Mouse (Mus musculus): ENCODE data around the gene Clip4. TPM values are rescaled to one million over a fixed set of nuclear protein-coding genes. Genes with fewer than 3 reads are reported as not detected.

Clip4 gene
- polyA plus RNA-seq, 1 experiment from 2014 or later = 8.5 TPM

DNA sequence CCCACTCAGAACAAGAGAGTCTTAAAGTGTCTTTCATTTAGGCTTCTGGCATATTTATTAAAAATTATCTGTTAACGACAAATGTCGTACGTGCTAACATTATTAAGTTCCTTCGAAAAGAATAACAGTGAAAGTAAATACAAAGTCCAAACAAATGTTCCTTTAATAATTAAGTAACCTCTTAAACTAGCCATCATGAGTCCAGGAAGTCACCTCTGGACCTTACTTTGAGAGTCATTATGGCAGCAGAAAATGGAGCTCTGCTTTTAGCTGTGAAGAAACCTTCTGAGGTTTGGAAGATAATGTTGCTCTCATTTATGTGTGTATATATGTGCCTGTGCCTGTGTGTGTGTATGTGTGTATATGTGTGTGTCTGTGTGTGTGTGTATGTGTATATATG is 35.6 kb downstream of the Clip4 start:
- no peak overlapping the region for H3K27ac ChIP-seq (ENCODE audit: low read length)
- H3K4me3 ChIP-seq (replicated peaks; ENCODE audit: low read length) = no peak overlapping the region
- H3K27me3 ChIP-seq (ENCODE audit: control insufficient read depth, insufficient read depth, low read length) = no peaks in the 10 kb centered on the region
- H3K36me3 ChIP-seq (ENCODE audit: control insufficient read depth, insufficient read depth, low read length) = no peaks in the 10 kb centered on the region; the same call in 1 of the 2 replicates
- WGBS = 69% methylated on average over 4 of the region's 4 CpGs
- no peaks in the 10 kb centered on the region for H3K4me1 ChIP-seq (ENCODE audit: control insufficient read depth, insufficient read depth, low read length)
- H3K9ac ChIP-seq (ENCODE audit: low read length) = no peak overlapping the region
- H3K9me3 ChIP-seq (replicated peaks; ENCODE audit: control insufficient read depth, low read length) = no peaks in the 10 kb centered on the region
- ATAC-seq (ENCODE audit: insufficient read depth, low FRiP score) = no peak
- H3K4me2 ChIP-seq (ENCODE audit: low read depth, low read length) = no peak overlapping the region

DNA sequence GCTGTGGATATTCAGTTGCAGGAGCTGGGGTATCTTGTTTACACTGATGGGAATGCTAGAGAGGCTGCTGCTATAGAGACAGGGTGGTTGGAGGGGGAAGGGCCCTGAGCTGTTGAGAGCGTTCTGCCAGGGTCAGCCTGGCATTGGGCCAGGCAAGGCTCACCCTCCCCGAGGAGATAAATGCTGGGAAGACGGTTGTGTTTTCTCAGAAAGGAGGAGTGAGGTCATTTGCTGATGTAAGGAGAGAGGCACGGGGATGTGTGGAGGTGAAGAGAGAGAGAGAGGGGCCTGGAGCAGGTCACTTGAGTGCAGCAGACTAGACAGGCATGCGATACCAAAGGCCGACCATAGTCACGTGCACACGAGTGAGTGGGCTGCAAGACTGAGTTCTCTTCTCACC is 42.8 kb downstream of the Clip4 start:
- Histone ChIP-seq H3K27ac (ENCODE audit: low read length) (no peak overlapping the region), H3K9me3 (replicated peaks; ENCODE audit: control insufficient read depth, low read length) (no peaks in the 10 kb centered on the region), H3K27me3 (ENCODE audit: control insufficient read depth, insufficient read depth, low read length) (no peaks in the 10 kb centered on the region), H3K9ac (ENCODE audit: low read length) (no peak overlapping the region), H3K36me3 (ENCODE audit: control insufficient read depth, insufficient read depth, low read length) (no peaks in the 10 kb centered on the region; the same call in 1 of the 2 replicates), H3K4me3 (replicated peaks; ENCODE audit: low read length) (no peak overlapping the region), H3K4me1 (ENCODE audit: control insufficient read depth, insufficient read depth, low read length) (no peaks in the 10 kb centered on the region), H3K4me2 (ENCODE audit: low read depth, low read length) (no peak overlapping the region)
- 35% methylated on average over 8 of the region's 8 CpGs for WGBS
- peak; percentile 72 for ATAC-seq (ENCODE audit: insufficient read depth, low FRiP score)

DNA sequence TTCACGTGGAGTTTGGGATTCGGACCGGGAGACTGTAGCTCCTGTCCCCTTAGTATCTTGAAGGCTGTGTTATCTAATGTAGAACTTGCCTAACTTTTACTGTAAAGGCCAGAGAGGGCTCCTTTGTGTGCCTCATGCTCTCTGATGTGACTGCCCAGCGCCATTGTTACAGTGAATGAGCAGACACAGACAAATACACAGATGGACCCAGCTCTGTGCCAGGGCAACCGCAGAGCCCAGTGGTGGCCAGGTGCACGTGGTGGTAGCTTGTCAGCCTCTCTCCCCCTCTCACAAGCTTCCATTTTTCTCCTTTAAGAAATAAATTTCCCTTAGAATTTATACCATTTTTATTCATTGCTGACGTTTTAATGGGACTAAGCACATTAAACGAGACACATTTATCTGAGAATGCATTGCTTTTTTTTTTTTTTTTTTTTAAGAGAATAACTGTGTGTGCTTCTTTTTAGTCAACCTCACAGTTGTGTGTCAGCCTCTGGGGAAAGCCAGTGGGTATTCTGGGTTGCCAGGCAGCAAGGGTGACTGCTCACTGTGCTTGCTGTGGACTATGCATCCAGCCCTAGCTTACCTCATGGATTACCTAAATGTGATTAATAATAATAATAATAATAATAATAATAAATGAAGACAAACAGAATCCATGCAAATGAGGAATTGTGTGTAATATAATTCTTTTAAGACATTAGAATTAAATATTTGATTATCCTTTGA is 48.0 kb downstream of the Clip4 start:
- Histone ChIP-seq H3K9me3 (replicated peaks; ENCODE audit: control insufficient read depth, low read length) (no peaks in the 10 kb centered on the region), H3K27ac (ENCODE audit: low read length) (no peak overlapping the region), H3K4me1 (ENCODE audit: control insufficient read depth, insufficient read depth, low read length) (no peaks in the 10 kb centered on the region), H3K4me2 (ENCODE audit: low read depth, low read length) (no peak overlapping the region), H3K36me3 (ENCODE audit: control insufficient read depth, insufficient read depth, low read length) (no peaks in the 10 kb centered on the region), H3K9ac (ENCODE audit: low read length) (no peak overlapping the region), H3K4me3 (replicated peaks; ENCODE audit: low read length) (no peak overlapping the region), H3K27me3 (ENCODE audit: control insufficient read depth, insufficient read depth, low read length) (no peaks in the 10 kb centered on the region)
- ATAC-seq (ENCODE audit: insufficient read depth, low FRiP score) = no peak
- 86% methylated on average over 8 of the region's 8 CpGs for WGBS

DNA sequence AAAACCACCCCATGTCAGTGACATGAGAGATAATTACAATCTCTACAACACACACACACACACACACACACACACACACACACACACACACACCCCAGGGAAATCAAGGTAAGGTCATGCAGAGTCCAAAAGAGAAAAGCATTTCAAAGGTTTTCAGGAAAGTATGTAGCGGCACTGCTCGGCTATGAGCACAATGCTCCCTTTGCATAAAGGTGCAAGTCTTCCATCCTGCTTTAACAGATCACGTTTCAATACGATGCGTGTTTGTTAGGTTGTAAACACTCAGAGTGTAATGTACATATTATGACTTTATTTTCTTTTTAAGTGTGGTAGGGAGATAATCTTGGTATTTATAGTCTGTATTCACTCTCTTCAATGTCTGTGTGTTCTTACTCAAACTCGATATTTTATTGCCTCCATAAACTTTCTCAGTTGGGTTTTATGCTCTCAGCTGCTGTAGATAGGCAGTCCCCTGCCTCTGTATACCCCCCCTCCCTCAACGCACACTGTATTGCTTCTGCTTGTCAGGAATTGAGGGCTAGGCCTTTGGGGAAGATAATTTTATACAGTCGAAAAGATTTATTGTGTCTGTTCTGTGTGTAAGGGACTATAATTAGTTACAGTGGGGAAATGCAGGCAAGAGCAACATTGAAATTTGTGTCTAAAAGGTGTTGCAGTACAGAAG is 55.5 kb downstream of the Clip4 start:
- Histone ChIP-seq H3K27me3 (ENCODE audit: control insufficient read depth, insufficient read depth, low read length) (no peaks in the 10 kb centered on the region), H3K4me1 (ENCODE audit: control insufficient read depth, insufficient read depth, low read length) (peaks cover 5% of the 10 kb centered on the region; the same call in 1 of the 2 replicates), H3K9me3 (replicated peaks; ENCODE audit: control insufficient read depth, low read length) (no peaks in the 10 kb centered on the region), H3K9ac (ENCODE audit: low read length) (no peak overlapping the region), H3K4me2 (ENCODE audit: low read depth, low read length) (no peak overlapping the region), H3K27ac (ENCODE audit: low read length) (no peak overlapping the region), H3K36me3 (ENCODE audit: control insufficient read depth, insufficient read depth, low read length) (no peaks in the 10 kb centered on the region), H3K4me3 (replicated peaks; ENCODE audit: low read length) (no peak overlapping the region)
- 70% methylated on average over 8 of the region's 8 CpGs for WGBS
- no peak for ATAC-seq (ENCODE audit: insufficient read depth, low FRiP score)

DNA sequence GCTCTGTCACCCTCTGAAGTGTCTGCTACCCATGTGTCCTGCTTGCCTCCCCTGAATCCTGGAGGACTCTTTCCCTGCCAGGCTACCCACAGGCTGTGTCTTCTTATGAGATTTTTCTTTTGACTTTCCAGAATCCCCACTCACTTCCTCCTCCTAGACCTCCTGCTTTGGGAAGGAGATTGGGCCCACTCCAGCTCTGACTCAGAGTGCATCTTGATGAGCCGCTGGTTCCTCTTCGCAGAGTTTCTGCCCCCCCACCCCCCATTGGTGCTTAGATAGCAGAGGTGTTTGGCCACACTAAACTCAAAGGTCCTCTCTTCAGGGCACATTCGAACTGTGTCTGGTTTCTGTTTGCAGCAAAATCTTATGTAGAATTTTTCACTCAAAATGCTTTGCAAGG is 58.3 kb downstream of the Clip4 start:
- no peak overlapping the region for H3K4me2 ChIP-seq (ENCODE audit: low read depth, low read length)
- WGBS = 49% methylated on average over 3 of the region's 3 CpGs
- H3K27me3 ChIP-seq (ENCODE audit: control insufficient read depth, insufficient read depth, low read length) = no peaks in the 10 kb centered on the region

DNA sequence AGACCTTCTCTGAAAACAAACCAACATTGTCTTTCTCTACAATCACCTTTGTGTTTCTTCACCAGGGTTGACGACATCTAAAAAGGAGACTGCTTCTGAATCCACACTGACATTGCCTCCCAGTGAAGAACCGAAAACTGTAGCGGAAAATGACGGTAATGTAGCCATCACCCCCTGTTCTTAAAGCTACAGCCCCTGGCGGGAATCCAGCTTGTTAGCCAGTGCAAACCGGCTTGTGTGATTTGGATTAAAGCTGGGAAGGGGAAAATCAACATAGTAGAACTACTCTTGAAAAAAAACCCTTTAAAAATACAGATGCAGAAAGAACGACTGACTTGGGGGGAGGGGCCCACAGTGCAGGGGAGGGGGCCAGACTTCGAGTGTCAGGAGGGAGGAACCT is 59.4 kb downstream of the Clip4 start:
- H3K4me1 ChIP-seq (ENCODE audit: control insufficient read depth, insufficient read depth, low read length) = peaks cover 8% of the 10 kb centered on the region; the same call in 1 of the 2 replicates
- WGBS = 45% methylated on average over 8 of the region's 8 CpGs
- H3K9ac ChIP-seq (ENCODE audit: low read length) = no peak overlapping the region
- no peaks in the 10 kb centered on the region for H3K9me3 ChIP-seq (replicated peaks; ENCODE audit: control insufficient read depth, low read length)
- no peak overlapping the region for H3K4me3 ChIP-seq (replicated peaks; ENCODE audit: low read length)
- H3K36me3 ChIP-seq (ENCODE audit: control insufficient read depth, insufficient read depth, low read length) = no peaks in the 10 kb centered on the region
- no peaks in the 10 kb centered on the region for H3K27me3 ChIP-seq (ENCODE audit: control insufficient read depth, insufficient read depth, low read length)
- H3K4me2 ChIP-seq (ENCODE audit: low read depth, low read length) = no peak overlapping the region
- no peak for ATAC-seq (ENCODE audit: insufficient read depth, low FRiP score)
- H3K27ac ChIP-seq (ENCODE audit: low read length) = no peak overlapping the region

More for the DNA sequence above, 58.3 kb downstream of the Clip4 start:
- ATAC-seq (ENCODE audit: insufficient read depth, low FRiP score) = no peak
- Histone ChIP-seq H3K36me3 (ENCODE audit: control insufficient read depth, insufficient read depth, low read length) (no peaks in the 10 kb centered on the region), H3K4me1 (ENCODE audit: control insufficient read depth, insufficient read depth, low read length) (peaks cover 8% of the 10 kb centered on the region; the same call in 1 of the 2 replicates), H3K4me3 (replicated peaks; ENCODE audit: low read length) (no peak overlapping the region), H3K9ac (ENCODE audit: low read length) (no peak overlapping the region), H3K27ac (ENCODE audit: low read length) (no peak overlapping the region), H3K9me3 (replicated peaks; ENCODE audit: control insufficient read depth, low read length) (no peaks in the 10 kb centered on the region)

DNA sequence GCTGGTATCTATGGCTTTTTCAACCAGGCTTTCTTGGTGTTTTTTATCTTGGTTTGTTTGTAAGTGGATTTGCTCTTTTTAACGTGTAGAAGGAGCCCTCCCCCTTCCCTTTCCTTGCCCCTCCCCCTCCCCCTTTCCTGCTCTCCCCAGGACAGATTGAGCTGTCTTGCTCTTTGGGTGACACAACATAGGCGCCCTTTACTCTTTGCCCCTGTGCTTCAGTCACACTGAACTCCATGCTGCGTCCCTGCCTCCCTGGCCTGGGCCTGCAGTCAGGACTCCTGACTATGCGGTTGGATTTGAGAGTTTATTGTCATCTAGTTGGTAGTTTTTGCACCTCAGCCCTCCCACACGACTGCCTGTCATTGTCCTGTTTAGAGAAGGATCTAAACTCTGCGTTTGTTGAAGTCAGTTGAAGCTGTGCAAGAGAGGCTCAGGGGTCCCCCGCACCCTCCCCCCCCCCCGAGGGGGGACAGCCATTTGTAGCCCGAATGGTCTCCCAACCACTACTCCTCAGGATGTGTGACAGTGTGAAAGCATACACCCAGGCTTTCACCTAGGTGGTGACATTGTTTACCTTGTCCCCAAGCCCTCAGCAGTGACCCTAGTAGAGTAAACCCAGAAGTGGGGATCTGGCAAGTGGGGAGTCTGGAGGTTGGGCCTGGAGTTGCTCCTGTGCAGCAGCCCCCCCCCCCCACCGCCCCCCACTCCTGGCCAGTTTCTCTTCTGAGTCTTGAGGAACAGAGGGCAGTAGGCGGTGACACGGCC is 60.6 kb downstream of the Clip4 start:
- ATAC-seq (ENCODE audit: insufficient read depth, low FRiP score) = peak; percentile 50
- 41% methylated on average over 12 of the region's 12 CpGs for WGBS

DNA sequence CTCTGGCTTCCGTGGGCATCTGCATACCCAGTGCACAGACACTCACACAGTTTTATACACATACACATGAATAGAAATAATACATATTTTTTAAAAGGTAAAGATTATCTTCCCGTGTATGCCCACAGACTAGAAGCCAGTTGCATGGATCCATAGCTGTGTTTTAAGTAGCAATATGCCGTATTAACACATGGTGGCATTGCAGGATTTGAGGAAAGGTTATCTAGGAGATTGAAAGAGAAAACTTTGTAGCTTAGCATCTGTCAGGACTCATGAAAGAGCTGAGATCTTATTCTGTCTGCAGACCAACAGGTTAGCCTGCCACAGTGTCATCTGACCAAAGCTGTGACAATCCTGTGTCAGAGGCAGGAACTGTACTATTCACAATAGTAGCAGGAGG is 63.7 kb downstream of the Clip4 start:
- Histone ChIP-seq H3K4me1 (ENCODE audit: control insufficient read depth, insufficient read depth, low read length) (peaks cover 8% of the 10 kb centered on the region; the same call in 1 of the 2 replicates), H3K4me3 (replicated peaks; ENCODE audit: low read length) (no peak overlapping the region), H3K36me3 (ENCODE audit: control insufficient read depth, insufficient read depth, low read length) (no peaks in the 10 kb centered on the region), H3K9ac (ENCODE audit: low read length) (no peak overlapping the region), H3K4me2 (ENCODE audit: low read depth, low read length) (no peak overlapping the region), H3K9me3 (replicated peaks; ENCODE audit: control insufficient read depth, low read length) (no peaks in the 10 kb centered on the region), H3K27me3 (ENCODE audit: control insufficient read depth, insufficient read depth, low read length) (no peaks in the 10 kb centered on the region), H3K27ac (ENCODE audit: low read length) (no peak overlapping the region)
- ATAC-seq (ENCODE audit: insufficient read depth, low FRiP score) = no peak
- WGBS = 77% methylated on average over 3 of the region's 3 CpGs

More for the DNA sequence above, 60.6 kb downstream of the Clip4 start:
- Histone ChIP-seq H3K4me2 (ENCODE audit: low read depth, low read length) (no peak overlapping the region), H3K27ac (ENCODE audit: low read length) (no peak overlapping the region), H3K4me1 (ENCODE audit: control insufficient read depth, insufficient read depth, low read length) (peaks cover 8% of the 10 kb centered on the region; the same call in 1 of the 2 replicates), H3K27me3 (ENCODE audit: control insufficient read depth, insufficient read depth, low read length) (no peaks in the 10 kb centered on the region), H3K36me3 (ENCODE audit: control insufficient read depth, insufficient read depth, low read length) (no peaks in the 10 kb centered on the region), H3K9ac (ENCODE audit: low read length) (no peak overlapping the region), H3K4me3 (replicated peaks; ENCODE audit: low read length) (no peak overlapping the region), H3K9me3 (replicated peaks; ENCODE audit: control insufficient read depth, low read length) (no peaks in the 10 kb centered on the region)

DNA sequence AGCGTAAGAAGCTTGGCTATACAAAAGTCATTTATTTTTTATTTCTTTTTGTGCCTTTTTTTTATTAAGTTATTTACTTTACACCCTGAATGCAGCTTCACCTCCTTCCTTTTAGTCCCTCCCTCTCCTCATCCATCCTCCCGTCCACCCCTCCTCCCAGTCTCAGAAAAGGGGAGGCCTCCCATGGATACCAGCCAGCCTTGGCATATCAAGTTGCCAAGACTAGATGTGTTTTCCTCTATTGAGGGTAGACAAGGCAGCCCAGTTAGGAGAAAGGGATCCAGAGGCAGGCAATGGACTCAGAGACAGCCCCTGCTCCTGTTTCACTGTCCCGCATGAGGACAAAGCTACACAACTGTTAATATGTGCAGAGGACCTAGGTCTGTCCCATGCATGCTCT is 93.9 kb downstream of the Clip4 start:
- Histone ChIP-seq H3K27ac (ENCODE audit: low read length) (no peak overlapping the region), H3K9ac (ENCODE audit: low read length) (no peak overlapping the region), H3K4me2 (ENCODE audit: low read depth, low read length) (no peak overlapping the region), H3K4me1 (ENCODE audit: control insufficient read depth, insufficient read depth, low read length) (no peaks in the 10 kb centered on the region), H3K36me3 (ENCODE audit: control insufficient read depth, insufficient read depth, low read length) (no peaks in the 10 kb centered on the region; the same call in 1 of the 2 replicates), H3K27me3 (ENCODE audit: control insufficient read depth, insufficient read depth, low read length) (no peaks in the 10 kb centered on the region), H3K9me3 (replicated peaks; ENCODE audit: control insufficient read depth, low read length) (no peaks in the 10 kb centered on the region), H3K4me3 (replicated peaks; ENCODE audit: low read length) (no peak overlapping the region)
- no peak for ATAC-seq (ENCODE audit: insufficient read depth, low FRiP score)
- WGBS = 89% methylated on average over 3 of the region's 3 CpGs

Measured in stomach, embryonic 16.5 days (tissue).